Mouse (Mus musculus) urinary bladder, adult 18-20 months (tissue): ENCODE measurements at regions not wholly inside any gene's neighbourhood (a gene's known extent, or its start where the extent isn't known, plus 50 kb on each side); places are given as distances from the start of the nearest gene placed in this dataset.

Source experiments
- DNase-seq, 2 experiments: peaks; one replicate each; pipeline ENCODE4 v3.0.0; 2022; ENCODE audit warnings: low spot score in 2 of 2, mixed read lengths in 2 of 2

DNA sequence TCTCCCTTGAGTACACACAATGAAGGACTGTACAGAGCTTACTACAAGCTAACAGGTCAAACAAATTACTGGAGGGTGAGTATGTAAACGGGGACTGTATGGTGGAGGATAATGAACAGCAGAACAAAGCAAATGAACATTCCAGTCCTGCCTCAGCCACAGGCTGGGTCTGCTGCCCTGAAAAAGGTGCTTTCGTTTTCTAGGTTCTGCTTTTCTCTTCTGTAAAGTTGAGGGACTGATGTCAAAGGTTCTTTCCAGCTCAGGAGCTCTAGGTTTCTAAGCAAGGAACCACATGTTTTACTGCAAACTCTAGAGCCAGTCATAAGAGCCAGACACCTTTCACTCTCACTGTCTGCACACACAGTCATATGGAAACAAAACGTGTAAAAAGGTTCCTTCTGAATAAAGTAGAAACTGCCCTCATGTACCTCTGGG is 106.1 kb upstream of the Ahr start:
- no peak for DNase-seq

DNA sequence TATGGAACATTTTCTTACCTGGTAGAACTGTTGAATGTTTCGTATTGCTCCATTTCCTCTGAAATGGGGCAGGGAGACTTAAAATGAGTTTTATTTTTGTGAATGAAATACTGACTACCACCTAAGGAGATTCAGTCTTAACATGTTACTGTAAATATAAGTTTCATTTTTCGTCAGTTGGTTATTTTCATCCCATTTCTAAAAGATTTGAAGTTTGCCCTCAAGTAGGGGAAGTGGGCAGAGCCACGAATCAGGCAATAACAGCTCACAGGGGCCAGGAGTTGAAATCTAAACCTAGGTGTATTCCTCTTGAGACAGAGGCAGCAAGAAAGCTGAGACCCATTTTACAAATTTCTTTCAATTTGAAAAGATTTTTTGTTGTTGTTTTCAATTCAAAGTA is 88.6 kb upstream of the Ahr start:
- DNase-seq = no peak

DNA sequence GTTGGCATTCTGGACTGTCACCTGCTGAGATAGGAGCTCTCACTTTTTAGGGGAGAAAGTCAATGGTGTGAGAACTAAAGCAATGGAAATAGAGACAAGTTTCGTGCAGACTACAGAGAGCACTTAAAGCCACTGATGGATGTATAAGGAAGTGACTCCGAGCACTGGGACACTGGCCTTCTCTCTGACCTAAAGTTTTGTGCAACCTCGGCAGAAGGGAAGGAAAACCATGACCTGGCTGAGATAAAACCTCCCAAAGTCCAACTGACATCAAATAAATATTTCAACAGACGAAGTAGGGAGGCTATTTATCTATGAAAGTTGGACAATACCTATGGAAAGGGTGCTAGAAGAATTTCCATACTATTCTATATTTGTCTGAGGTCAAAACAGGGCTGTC is 80.0 kb upstream of the Ahr start:
- DNase-seq = no peak

DNA sequence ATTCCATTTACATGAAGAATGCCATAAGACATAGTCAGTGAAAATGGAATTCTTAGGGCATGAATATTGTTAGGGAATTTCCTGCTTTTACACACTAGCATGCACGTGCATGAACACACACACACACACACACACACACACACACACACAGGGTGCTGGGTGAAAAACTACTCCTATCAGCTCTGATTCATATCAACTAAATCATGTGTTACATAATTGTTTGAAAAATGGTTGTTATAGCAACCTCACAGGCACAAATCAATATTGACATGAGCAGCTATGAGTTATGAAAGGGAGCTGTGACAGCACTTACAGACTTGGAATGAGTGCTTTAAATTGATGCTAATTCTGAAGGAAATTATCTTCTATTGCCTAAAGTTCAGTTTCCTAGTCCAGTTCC is 72.8 kb upstream of the Ahr start:
- no peak for DNase-seq

DNA sequence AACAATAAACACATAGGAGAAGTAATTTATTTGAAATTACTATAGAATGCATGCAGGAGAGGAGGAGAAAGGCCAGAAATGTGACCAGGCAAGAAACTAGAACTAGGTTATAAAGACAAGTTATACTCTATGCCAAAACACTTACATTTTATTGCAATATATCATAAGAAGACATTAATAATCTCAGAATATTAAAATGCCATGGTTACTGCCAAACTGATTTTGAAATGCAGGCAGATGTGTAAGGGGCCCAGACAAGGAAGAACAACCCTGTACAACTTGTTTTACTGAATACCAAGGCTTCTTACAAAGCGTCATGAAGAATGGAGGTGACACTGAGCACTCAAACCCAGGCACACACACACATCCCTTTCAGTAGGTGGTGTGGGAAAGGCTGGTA is 68.9 kb upstream of the Ahr start:
- no peak for DNase-seq

DNA sequence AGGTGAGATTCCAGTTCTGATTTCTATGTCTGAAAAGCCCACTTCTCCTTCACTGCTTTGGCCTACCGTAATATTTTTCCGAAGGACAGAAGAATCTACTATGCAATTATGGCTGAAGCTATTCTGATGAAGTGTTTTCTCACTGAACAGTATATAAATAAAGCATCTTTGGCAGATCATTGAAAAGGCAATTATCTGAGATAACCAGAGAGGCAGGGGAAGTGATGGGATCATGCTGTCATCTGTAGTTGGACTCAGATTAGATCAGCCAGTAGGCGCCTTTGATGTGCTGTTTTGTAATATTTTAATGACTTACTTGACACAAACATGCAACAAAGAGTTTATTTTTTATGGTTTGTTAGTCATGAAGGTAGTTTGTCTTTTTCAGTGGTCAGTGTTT is 67.8 kb upstream of the Ahr start:
- no peak for DNase-seq

DNA sequence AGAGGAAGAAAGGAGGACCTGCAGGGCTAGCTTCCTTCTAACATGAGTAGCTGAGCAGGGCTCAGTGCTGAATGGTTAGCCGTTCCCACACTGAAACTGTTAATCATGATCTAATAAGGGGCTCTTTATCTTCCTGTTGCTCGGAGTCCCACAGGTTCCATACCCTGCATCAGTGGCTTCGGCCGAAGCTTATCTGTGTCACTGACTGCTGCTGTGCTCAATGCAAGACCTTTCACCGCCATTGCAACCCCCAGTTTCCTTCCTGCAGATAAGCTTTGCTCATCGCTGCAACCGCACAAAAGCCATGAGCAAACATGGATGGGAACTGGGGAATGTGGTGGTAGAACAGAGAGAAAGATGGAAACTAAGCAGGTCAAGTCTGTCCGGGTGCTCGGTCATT is 63.5 kb upstream of the Ahr start:
- DNase-seq = no peak

DNA sequence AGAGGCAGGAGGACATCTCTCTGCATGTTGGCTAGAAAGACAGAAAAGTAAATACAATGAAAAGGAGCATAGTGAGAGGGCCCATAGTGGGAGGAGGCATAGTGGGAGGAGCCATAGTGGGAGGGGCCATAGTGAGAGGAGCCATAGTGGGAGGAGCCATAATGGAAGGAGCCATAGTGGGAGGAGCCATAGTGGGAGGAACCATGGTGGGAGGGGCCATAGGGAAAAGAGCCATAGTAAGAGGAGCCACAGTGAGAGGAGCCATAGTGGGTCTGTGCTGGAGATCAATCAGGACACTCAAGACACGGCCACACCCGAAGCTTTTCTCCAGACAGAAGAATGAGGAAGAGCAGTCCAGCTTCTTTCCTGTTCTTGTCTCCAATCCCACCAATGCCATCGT is 58.0 kb upstream of the Ahr start:
- DNase-seq = no peak
